Mouse (Mus musculus) forebrain, embryonic 10.5 days (tissue): ENCODE measurements at regions not wholly inside any gene's neighbourhood (a gene's known extent, or its start where the extent isn't known, plus 50 kb on each side); places are given as distances from the start of the nearest gene placed in this dataset.

Experiments
- DNase-seq: peaks from one replicate; pipeline ENCODE4 v3.0.0-alpha.2; 2017; ENCODE audit warnings: low spot score; ENCODE audit errors: extremely low spot score
- H3K27ac ChIP-seq: fragments of 300-500 bp; sonication (generic); 2 replicates; pipeline ENCODE4 v1.5.1; 2016; ENCODE audit warnings: mild to moderate bottlenecking
- H3K27me3 ChIP-seq: fragments of 300-500 bp; sonication (generic); 2 replicates; pipeline ENCODE4 v1.6.1; 2016; ENCODE audit warnings: mild to moderate bottlenecking; ENCODE audit not compliant: poor library complexity, severe bottlenecking
- H3K36me3 ChIP-seq: fragments of 300-500 bp; sonication (generic); replicated peaks from 2 replicates; pipeline ENCODE4 v1.6.1; 2016; ENCODE audit warnings: mild to moderate bottlenecking, moderate library complexity
- H3K4me1 ChIP-seq: fragments of 300-500 bp; sonication (generic); 2 replicates; pipeline ENCODE4 v1.6.1; 2016
- H3K4me3 ChIP-seq: fragments of 300-500 bp; sonication (generic); 2 replicates; pipeline ENCODE4 v1.5.1; 2016; ENCODE audit warnings: mild to moderate bottlenecking, moderate library complexity
- H3K9me3 ChIP-seq: fragments of 300-500 bp; sonication (generic); 2 replicates; pipeline ENCODE4 v1.6.1; 2016; ENCODE audit warnings: mild to moderate bottlenecking, moderate library complexity
- WGBS: fragments of 180-500 bp; shearing (Covaris S2); methylation state at CpG from one replicate; pipeline ENCODE4 v1.1.7; 2016; 5-methylcytosine and 5-hydroxymethylcytosine counted together

DNA sequence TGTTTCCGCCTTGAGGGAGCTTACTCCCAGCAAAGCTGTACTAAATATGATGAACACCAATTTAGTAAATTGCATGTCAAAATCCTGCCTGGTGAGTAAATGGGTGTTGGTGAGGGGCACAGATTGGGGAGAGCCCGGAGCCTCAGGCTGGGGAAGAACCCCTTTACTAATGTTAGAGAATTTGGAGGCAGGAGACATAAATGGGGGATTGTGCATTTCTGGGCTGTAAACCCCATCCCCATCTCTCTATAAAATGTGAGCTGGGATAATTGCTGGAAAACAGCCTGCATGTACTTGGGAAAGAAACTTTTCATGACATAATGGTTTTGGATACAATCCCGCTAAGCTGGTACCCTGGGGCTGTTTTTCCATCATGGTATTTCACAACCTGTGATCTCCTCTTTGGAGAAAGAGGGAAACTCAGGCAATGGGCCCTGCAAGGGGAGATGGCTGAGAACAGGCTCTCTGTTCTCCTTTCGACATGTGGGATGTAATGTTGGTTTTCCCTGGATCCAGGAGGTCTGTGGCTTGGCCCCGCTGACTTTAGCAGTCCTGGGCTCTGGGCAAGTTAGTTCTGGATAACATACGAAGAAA, 140.3 kb upstream of the Tmem45b start:
- no peak overlapping the region for H3K4me3 ChIP-seq
- DNase-seq, result no peak
- no peaks in the 10 kb centered on the region for H3K27me3 ChIP-seq
- whole genome bisulfite sequencing, result 85% methylated on average over 6 of the region's 6 CpGs
- no peaks in the 10 kb centered on the region for H3K9me3 ChIP-seq
- H3K36me3 ChIP-seq, result no peaks in the 10 kb centered on the region
- no peak overlapping the region for H3K27ac ChIP-seq
- H3K4me1 ChIP-seq, result no peaks in the 10 kb centered on the region

- Histone ChIP-seq H3K36me3 (no peaks in the 10 kb centered on the region), H3K9me3 (no peaks in the 10 kb centered on the region), H3K27ac (no peak overlapping the region), H3K27me3 (no peaks in the 10 kb centered on the region), H3K4me3 (no peak overlapping the region), H3K4me1 (no peaks in the 10 kb centered on the region)
- 91% methylated on average over 4 of the region's 4 CpGs for WGBS
- DNase-seq, result no peak
Observed at GRCm38 (mm10) chr9:31602707-31603106, 138.4 kb upstream of the Tmem45b start.

- Histone ChIP-seq H3K9me3 (no peaks in the 10 kb centered on the region), H3K4me1 (no peaks in the 10 kb centered on the region), H3K4me3 (no peak overlapping the region), H3K27me3 (no peaks in the 10 kb centered on the region), H3K36me3 (no peaks in the 10 kb centered on the region), H3K27ac (no peak overlapping the region)
- no peak for DNase-seq
- WGBS, result 78% methylated on average over 7 of the region's 7 CpGs
Observed at GRCm38 (mm10) chr9:31595096-31595495, 130.8 kb upstream of the Tmem45b start.

GRCm38 (mm10) chr9:31587671-31588070, 123.4 kb upstream of the Tmem45b start:
- no peaks in the 10 kb centered on the region for H3K36me3 ChIP-seq
- H3K4me1 ChIP-seq, result no peaks in the 10 kb centered on the region
- H3K4me3 ChIP-seq, result no peak overlapping the region
- H3K27ac ChIP-seq, result no peak overlapping the region
- DNase-seq, result no peak
- no peaks in the 10 kb centered on the region for H3K9me3 ChIP-seq
- H3K27me3 ChIP-seq, result no peaks in the 10 kb centered on the region

DNA sequence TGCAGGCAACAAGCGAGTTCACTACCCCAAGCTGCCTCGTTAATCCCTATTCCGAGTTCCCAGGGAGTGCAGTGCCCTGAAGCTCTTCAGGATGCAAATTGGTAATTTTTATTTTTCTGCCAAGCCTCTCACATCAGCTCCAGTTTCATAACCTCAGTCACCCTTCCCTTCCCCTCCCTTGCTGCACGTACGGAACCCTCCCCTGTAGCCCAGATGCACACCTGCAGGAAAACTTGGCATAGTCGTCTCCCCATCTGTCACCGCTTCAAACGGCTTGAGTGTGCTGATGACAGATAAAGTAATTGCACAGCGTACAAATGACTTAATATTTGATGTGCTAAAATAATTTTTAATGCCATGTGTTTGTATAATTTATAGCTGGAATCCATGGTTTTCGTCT, 119.7 kb upstream of the Tmem45b start:
- Histone ChIP-seq H3K4me1 (no peaks in the 10 kb centered on the region), H3K36me3 (no peaks in the 10 kb centered on the region), H3K27me3 (no peaks in the 10 kb centered on the region), H3K9me3 (no peaks in the 10 kb centered on the region), H3K27ac (no peak overlapping the region), H3K4me3 (no peak overlapping the region)
- DNase-seq, result no peak
- 83% methylated on average over 10 of the region's 10 CpGs for whole genome bisulfite sequencing

DNA sequence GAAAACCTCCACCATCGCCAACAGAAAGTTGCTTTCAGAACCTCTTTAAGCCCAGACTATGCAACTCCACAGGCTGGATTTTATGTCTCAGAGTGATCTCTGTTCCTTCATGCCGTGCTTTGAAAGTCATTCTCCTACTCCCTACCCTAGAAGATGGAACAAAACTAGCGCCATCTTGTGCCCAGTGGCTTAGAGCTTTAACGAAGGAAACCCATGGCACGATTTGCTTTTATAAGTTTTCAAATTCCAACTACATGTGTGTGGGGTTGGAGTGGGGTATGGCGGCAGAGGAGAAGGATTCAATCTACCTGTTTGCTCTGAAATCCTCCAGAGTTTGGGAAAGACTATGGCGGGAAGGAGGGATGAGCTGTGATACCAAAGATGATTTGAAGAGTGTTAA, 118.7 kb upstream of the Tmem45b start:
- no peaks in the 10 kb centered on the region for H3K36me3 ChIP-seq
- DNase-seq, result no peak
- no peak overlapping the region for H3K4me3 ChIP-seq
- no peaks in the 10 kb centered on the region for H3K4me1 ChIP-seq
- no peaks in the 10 kb centered on the region for H3K9me3 ChIP-seq
- 87% methylated on average over 7 of the region's 7 CpGs for WGBS
- H3K27ac ChIP-seq, result no peak overlapping the region
- H3K27me3 ChIP-seq, result no peaks in the 10 kb centered on the region

- no peaks in the 10 kb centered on the region for H3K27me3 ChIP-seq
- H3K4me1 ChIP-seq, result no peaks in the 10 kb centered on the region
- no peak overlapping the region for H3K27ac ChIP-seq
- H3K9me3 ChIP-seq, result no peaks in the 10 kb centered on the region
- DNase-seq, result no peak
- WGBS, result 92% methylated on average over 8 of the region's 8 CpGs
- H3K36me3 ChIP-seq, result no peaks in the 10 kb centered on the region
- H3K4me3 ChIP-seq, result no peak overlapping the region
Observed at GRCm38 (mm10) chr9:31578506-31579173, 114.4 kb upstream of the Tmem45b start.

DNA sequence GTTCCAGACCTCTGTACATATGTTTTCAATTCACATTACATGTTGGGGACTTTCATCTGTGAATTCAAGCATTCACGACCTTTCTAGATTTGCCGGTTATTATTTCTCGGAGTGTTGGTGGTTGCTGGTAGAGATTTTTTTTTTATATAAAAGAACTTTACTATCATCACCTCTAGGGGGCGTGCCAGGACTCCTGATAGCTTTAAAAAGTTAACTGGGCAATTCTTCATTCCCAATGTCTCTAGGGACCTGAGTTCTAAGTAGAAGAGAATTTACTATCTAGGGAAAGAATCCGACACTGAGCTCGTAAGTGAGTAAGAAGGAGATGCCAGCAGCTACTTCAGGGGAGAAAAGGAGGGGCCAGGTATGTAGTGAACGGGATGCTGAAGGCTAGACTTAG, 112.8 kb upstream of the Tmem45b start:
- Histone ChIP-seq H3K4me3 (no peak overlapping the region), H3K27me3 (no peaks in the 10 kb centered on the region), H3K36me3 (no peaks in the 10 kb centered on the region), H3K27ac (no peak overlapping the region), H3K9me3 (no peaks in the 10 kb centered on the region), H3K4me1 (no peaks in the 10 kb centered on the region)
- 77% methylated on average over 7 of the region's 7 CpGs for WGBS
- no peak for DNase-seq

- Histone ChIP-seq H3K4me3 (no peak overlapping the region), H3K27me3 (no peaks in the 10 kb centered on the region), H3K36me3 (no peaks in the 10 kb centered on the region), H3K27ac (no peak overlapping the region), H3K4me1 (peaks cover 16% of the 10 kb centered on the region; the same call in 1 of the 2 replicates), H3K9me3 (no peaks in the 10 kb centered on the region)
- DNase-seq, result no peak
- WGBS, result 82% methylated on average over 10 of the region's 10 CpGs
Observed at GRCm38 (mm10) chr9:31567029-31567428, 102.8 kb upstream of the Tmem45b start.

DNA sequence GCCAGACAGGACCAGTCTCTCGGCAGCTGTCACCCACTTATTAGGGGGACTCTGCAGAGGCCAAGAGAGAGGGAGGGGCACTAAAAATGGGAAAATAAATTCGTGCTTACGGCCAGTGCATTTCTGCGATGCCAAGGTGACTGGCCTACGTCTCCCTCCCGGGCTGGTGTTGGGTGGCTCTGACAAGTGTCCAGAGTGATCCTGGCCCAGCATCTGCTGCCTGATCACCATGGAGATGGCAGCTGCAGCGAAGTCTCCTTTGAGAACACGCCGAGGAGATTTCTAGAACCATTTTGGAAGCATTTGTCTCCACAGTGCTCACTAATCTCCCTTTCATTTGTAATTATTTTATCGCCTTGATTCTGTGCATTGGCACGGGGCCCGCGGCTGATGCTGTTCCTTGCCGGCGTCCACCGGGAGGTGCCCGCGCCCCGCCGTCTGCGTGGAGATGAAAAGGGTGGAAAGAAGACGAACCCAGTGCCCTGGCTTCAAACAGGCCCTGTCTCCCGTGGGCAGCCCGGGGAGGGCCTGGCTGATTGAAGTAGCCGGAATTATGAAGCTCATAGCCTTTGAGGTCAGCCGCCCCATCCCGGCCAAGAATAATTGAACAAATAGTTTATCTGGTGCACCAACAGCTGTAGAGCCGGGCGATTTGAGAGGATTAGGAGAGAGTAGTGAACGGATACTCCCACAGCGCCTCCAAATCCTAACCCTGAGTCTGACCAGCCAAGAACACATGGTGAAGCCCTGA, 102.2 kb upstream of the Tmem45b start:
- no peaks in the 10 kb centered on the region for H3K27me3 ChIP-seq
- H3K9me3 ChIP-seq, result no peaks in the 10 kb centered on the region
- H3K4me1 ChIP-seq, result peaks cover 16% of the 10 kb centered on the region; the same call in 1 of the 2 replicates
- no peak for DNase-seq
- no peak overlapping the region for H3K4me3 ChIP-seq
- H3K27ac ChIP-seq, result no peak overlapping the region
- 79% methylated on average over 31 of the region's 31 CpGs for WGBS
- H3K36me3 ChIP-seq, result no peaks in the 10 kb centered on the region

DNA sequence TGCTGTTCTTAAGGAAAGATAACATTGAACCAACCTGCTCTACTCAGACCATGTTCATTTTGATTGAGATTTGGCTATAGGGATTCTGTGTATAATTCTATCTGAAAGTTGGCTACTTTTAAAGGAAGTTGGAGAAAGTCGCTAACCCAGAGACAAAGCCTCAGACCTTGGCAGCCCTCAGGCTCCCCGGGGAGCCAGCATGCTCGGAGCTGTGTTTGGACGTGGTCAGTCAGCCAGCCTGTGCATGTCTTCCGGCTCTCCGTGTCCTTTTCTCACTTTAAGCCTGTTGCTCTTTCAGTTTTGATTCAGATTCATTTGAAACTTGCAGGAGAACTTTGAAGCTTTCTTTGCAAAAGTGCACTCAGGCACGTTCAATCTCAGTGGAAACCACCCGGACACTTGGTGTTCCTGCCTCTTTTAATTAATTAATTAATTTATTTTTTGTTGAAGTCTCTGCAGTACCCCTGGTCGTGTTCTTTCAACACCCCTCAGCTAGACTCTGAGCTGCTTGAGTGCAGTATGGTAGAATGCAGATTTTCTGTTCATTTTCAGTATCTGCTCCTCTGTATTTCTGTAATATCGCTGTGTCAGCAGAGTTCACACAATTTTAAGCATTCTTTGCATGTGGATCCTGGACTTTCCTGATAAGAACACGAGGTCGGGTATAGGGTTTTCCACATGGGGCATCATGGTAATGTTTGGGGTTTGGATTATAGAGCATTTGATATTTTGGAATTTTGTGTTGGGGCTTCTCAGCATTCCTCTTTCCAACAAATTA, 100.9 kb upstream of the Tmem45b start:
- WGBS, result 65% methylated on average over 12 of the region's 12 CpGs
- H3K27me3 ChIP-seq, result peaks cover 9% of the 10 kb centered on the region; the same call in 1 of the 2 replicates
- H3K36me3 ChIP-seq, result no peaks in the 10 kb centered on the region
- no peak for DNase-seq
- no peak overlapping the region for H3K27ac ChIP-seq
- H3K4me3 ChIP-seq, result no peak overlapping the region
- peaks cover 16% of the 10 kb centered on the region; the same call in 1 of the 2 replicates for H3K4me1 ChIP-seq
- H3K9me3 ChIP-seq, result no peaks in the 10 kb centered on the region

- 88% methylated on average over 8 of the region's 8 CpGs for WGBS
- DNase-seq, result no peak
- Histone ChIP-seq H3K4me3 (no peak overlapping the region), H3K4me1 (peaks cover 19% of the 10 kb centered on the region; the same call in 1 of the 2 replicates), H3K9me3 (no peaks in the 10 kb centered on the region), H3K27ac (no peak overlapping the region), H3K27me3 (peaks cover 13% of the 10 kb centered on the region; the same call in 1 of the 2 replicates), H3K36me3 (no peaks in the 10 kb centered on the region)
Observed at GRCm38 (mm10) chr9:31563541-31563940, 99.3 kb upstream of the Tmem45b start.
